Mouse (Mus musculus): ENCODE measurements around the gene Sema3c. TPM values are rescaled to one million over a fixed set of nuclear protein-coding genes. Genes with fewer than 3 reads are reported as not detected.

The Sema3c gene
- polyA plus RNA-seq, 1 experiment from 2014 or later = 12.2 TPM

DNA sequence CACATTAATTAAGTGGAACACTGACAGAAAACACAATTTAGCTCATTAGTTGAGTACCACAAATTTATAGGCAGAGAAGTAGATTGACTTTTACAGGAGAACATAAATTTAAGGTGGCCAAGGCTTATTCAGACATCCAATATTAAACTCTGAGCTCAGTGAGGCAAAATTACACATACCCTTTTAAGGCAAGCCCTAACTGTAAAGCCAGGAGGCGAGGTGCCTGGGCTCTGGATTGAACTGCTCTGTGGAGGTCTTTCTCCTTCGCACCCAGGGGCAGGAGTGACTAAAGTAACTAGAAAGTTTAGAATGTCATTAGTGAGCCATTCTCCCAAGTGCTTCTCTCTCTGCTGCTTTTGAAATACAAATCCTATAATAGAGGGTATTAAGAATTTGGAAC, 46.5 kb downstream of the Sema3c start:
- DNase-seq (no peak), ATAC-seq (ENCODE audit: low FRiP score, low TSS enrichment) (no peak)
- no peak overlapping the region for H3K9ac ChIP-seq (replicated peaks; ENCODE audit: low read length)
- WGBS = 88% methylated on average over 2 of the region's 2 CpGs
- no peak overlapping the region for H3K4me2 ChIP-seq (ENCODE audit: low read length)
- no peaks in the 10 kb centered on the region for H3K27me3 ChIP-seq (ENCODE audit: control insufficient read depth, insufficient read depth, low read length)
- no peaks in the 10 kb centered on the region for H3K9me3 ChIP-seq (ENCODE audit: control insufficient read depth, low read length)
- H3K36me3 ChIP-seq (ENCODE audit: control insufficient read depth, insufficient read depth, low read length) = no peaks in the 10 kb centered on the region
- H3K27ac ChIP-seq (replicated peaks; ENCODE audit: low read depth, low read length) = no peak overlapping the region
- H3K4me1 ChIP-seq (ENCODE audit: control insufficient read depth, insufficient read depth, low read length) = no peaks in the 10 kb centered on the region
- H3K4me3 ChIP-seq (replicated peaks; ENCODE audit: low read depth, low read length) = no peak overlapping the region

DNA sequence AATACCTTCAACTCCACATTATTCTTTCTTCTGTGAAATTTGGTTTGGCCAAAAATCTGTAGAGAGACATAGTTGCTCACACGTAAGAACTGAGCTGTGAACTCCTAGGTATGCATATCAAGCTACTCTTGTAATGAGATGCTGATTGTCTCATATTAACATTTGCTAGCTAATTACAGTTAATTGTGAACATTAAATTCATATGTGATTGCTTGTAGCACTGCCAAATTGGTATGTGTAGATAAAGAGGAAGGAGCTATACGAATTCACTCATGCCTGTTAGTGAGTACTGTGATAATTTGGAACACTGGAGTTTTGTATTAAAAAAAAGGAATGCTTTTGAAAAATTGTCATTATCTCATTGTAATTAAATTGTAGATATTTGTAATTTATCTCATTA, 48.5 kb downstream of the Sema3c start:
- H3K4me1 ChIP-seq (ENCODE audit: control insufficient read depth, insufficient read depth, low read length) = no peaks in the 10 kb centered on the region
- DNase-seq (no peak), ATAC-seq (ENCODE audit: low FRiP score, low TSS enrichment) (no peak)

DNA sequence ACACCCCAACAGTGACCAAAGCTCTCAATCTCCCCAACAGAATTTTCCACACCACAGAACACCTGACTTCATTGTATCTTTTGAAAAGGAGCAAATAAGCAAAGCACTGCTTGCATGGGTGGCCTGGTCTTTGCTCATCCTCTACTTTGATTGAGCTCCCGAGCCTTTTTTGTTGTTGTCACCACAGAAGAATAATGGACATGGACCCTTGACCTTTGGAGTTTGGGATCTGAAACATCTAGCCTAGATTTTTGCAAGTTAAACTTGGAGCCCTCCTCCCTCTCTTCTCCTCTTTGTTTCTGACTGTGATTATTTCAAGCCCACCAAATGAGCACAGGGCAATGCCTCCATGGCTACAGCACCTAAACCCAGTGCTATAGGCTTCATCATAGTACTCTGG, 54.5 kb downstream of the Sema3c start:
- Histone ChIP-seq H3K9me3 (ENCODE audit: control insufficient read depth, low read length) (no peaks in the 10 kb centered on the region), H3K36me3 (ENCODE audit: control insufficient read depth, insufficient read depth, low read length) (no peaks in the 10 kb centered on the region), H3K4me3 (replicated peaks; ENCODE audit: low read depth, low read length) (no peak overlapping the region), H3K9ac (replicated peaks; ENCODE audit: low read length) (no peak overlapping the region), H3K27ac (replicated peaks; ENCODE audit: low read depth, low read length) (no peak overlapping the region), H3K4me2 (ENCODE audit: low read length) (no peak overlapping the region), H3K4me1 (ENCODE audit: control insufficient read depth, insufficient read depth, low read length) (no peaks in the 10 kb centered on the region), H3K27me3 (ENCODE audit: control insufficient read depth, insufficient read depth, low read length) (no peaks in the 10 kb centered on the region)
- no peak for ATAC-seq (ENCODE audit: low FRiP score, low TSS enrichment)
- 8% methylated on average over 1 of the region's 1 CpGs for WGBS
- DNase-seq = no peak

More for the DNA sequence above, 48.5 kb downstream of the Sema3c start:
- H3K36me3 ChIP-seq (ENCODE audit: control insufficient read depth, insufficient read depth, low read length) = no peaks in the 10 kb centered on the region
- WGBS = 88% methylated on average over 2 of the region's 2 CpGs
- H3K4me2 ChIP-seq (ENCODE audit: low read length) = no peak overlapping the region
- no peaks in the 10 kb centered on the region for H3K9me3 ChIP-seq (ENCODE audit: control insufficient read depth, low read length)
- H3K4me3 ChIP-seq (replicated peaks; ENCODE audit: low read depth, low read length) = no peak overlapping the region
- H3K27ac ChIP-seq (replicated peaks; ENCODE audit: low read depth, low read length) = no peak overlapping the region
- H3K9ac ChIP-seq (replicated peaks; ENCODE audit: low read length) = no peak overlapping the region
- no peaks in the 10 kb centered on the region for H3K27me3 ChIP-seq (ENCODE audit: control insufficient read depth, insufficient read depth, low read length)

DNA sequence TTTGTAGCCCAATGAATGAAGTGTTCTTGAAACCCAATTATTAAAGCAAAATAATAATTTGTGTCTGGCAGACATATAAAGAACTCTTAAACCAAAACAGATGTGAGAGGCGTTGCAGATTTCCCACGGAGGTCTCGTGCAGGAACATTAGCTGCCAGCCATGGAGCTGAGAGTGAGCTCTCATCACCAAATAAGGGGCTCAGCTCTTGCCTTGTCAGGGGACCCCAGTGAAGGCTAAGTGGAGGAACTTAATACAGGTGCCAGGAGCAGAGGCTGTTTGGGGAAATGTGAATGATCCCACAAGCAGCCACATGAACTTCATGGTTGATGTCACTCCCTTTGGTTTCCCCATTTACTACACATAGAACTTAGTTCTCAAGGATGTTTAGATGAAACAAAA, 55.5 kb downstream of the Sema3c start:
- H3K4me1 ChIP-seq (ENCODE audit: control insufficient read depth, insufficient read depth, low read length) = no peaks in the 10 kb centered on the region
- H3K27me3 ChIP-seq (ENCODE audit: control insufficient read depth, insufficient read depth, low read length) = no peaks in the 10 kb centered on the region
- DNase-seq = no peak
- no peaks in the 10 kb centered on the region for H3K9me3 ChIP-seq (ENCODE audit: control insufficient read depth, low read length)
- H3K27ac ChIP-seq (replicated peaks; ENCODE audit: low read depth, low read length) = no peak overlapping the region
- H3K4me2 ChIP-seq (ENCODE audit: low read length) = no peak overlapping the region
- H3K4me3 ChIP-seq (replicated peaks; ENCODE audit: low read depth, low read length) = no peak overlapping the region
- ATAC-seq (ENCODE audit: low FRiP score, low TSS enrichment) = no peak
- H3K36me3 ChIP-seq (ENCODE audit: control insufficient read depth, insufficient read depth, low read length) = no peaks in the 10 kb centered on the region
- WGBS = 79% methylated on average over 3 of the region's 3 CpGs
- no peak overlapping the region for H3K9ac ChIP-seq (replicated peaks; ENCODE audit: low read length)

DNA sequence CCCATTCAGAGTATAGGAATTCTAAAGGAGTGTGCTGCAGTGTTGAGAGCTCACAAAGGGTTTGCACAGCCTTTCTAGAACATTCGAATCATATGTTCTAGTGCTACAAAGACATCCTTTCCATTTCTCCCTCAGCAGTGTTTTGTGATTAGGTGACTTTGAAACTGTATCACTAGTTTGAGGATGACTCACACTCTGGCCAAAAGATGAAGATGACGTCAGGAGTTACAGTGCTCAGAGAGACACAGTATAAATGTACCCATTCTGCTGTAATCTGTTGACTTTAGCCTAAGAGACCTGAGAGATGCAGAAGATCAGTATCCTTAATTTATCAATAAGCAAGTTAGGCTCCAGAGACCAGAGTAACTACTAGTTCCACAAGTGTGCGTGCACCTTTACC, 65.4 kb downstream of the Sema3c start:
- no peak overlapping the region for H3K9ac ChIP-seq (replicated peaks; ENCODE audit: low read length)
- 96% methylated on average over 3 of the region's 3 CpGs for WGBS
- H3K4me2 ChIP-seq (ENCODE audit: low read length) = no peak overlapping the region
- no peaks in the 10 kb centered on the region for H3K27me3 ChIP-seq (ENCODE audit: control insufficient read depth, insufficient read depth, low read length)
- no peak for DNase-seq
- H3K9me3 ChIP-seq (ENCODE audit: control insufficient read depth, low read length) = no peaks in the 10 kb centered on the region
- no peak overlapping the region for H3K27ac ChIP-seq (replicated peaks; ENCODE audit: low read depth, low read length)
- H3K4me3 ChIP-seq (replicated peaks; ENCODE audit: low read depth, low read length) = no peak overlapping the region
- H3K4me1 ChIP-seq (ENCODE audit: control insufficient read depth, insufficient read depth, low read length) = no peaks in the 10 kb centered on the region
- ATAC-seq (ENCODE audit: low FRiP score, low TSS enrichment) = no peak
- no peaks in the 10 kb centered on the region for H3K36me3 ChIP-seq (ENCODE audit: control insufficient read depth, insufficient read depth, low read length)

DNA sequence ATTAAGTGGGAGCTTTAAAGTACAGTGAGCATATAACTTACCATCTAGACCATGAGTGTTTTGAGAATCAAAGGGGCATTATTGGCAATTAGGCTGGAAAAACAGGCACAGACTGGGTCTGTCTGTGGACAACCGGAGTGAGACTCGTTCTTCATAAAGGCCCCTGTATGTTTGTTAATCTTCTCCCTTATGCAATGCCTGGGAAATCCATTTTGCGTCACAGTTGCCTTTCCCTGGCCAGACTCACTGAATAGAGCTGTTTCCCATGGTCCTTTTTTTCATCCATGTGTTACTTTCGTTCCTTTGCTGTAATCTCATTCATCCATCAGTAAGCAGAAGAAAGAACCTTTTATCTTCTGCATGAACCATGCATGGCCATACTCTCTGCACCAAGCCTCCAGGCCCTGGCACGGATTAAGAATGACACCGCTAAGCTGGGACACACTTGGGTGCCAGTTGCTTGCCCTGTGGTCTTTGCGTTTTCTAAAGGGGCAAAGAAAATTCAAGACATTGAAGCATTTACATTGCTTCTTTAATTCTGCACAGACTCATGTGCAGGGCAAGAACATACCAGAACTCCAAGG, 73.7 kb downstream of the Sema3c start:
- no peaks in the 10 kb centered on the region for H3K36me3 ChIP-seq (ENCODE audit: control insufficient read depth, insufficient read depth, low read length)
- H3K4me3 ChIP-seq (replicated peaks; ENCODE audit: low read depth, low read length) = no peak overlapping the region
- no peaks in the 10 kb centered on the region for H3K27me3 ChIP-seq (ENCODE audit: control insufficient read depth, insufficient read depth, low read length)
- H3K27ac ChIP-seq (replicated peaks; ENCODE audit: low read depth, low read length) = no peak overlapping the region
- no peaks in the 10 kb centered on the region for H3K9me3 ChIP-seq (ENCODE audit: control insufficient read depth, low read length)
- no peak for ATAC-seq (ENCODE audit: low FRiP score, low TSS enrichment)
- no peak for DNase-seq
- no peaks in the 10 kb centered on the region for H3K4me1 ChIP-seq (ENCODE audit: control insufficient read depth, insufficient read depth, low read length)
- H3K4me2 ChIP-seq (ENCODE audit: low read length) = no peak overlapping the region
- H3K9ac ChIP-seq (replicated peaks; ENCODE audit: low read length) = no peak overlapping the region
- 39% methylated on average over 7 of the region's 7 CpGs for whole genome bisulfite sequencing

DNA sequence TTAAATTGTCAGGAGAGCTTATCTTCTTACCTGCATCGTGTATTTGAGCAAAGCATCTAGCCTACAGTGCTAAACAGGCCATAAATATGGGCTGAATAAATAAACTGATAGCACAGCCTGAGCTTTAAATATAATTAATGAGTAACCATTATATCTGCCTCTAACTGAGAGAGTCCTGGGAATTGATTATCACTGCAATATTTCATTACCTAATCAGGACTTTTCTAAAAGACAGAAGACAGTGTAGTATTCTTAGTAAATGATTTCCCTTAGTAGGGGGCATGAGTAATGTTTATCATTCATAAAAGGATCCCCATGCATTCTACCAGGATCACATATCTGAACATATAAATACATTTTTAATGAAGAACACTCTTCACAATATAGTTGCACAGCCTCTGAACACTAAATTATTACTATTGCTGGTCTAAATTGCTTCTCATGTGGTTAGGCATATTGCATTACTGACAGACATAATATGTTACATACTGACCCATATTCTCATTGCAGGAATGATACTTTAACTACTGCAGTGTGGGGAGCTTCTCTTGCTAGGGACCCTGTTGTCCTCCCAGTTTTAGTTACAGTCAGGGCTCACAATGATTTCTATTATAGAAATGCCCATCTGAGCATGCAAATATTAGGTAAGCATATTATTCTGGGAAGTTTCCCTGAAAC, 74.9 kb downstream of the Sema3c start:
- Histone ChIP-seq H3K9ac (replicated peaks; ENCODE audit: low read length) (no peak overlapping the region), H3K4me3 (replicated peaks; ENCODE audit: low read depth, low read length) (no peak overlapping the region), H3K4me1 (ENCODE audit: control insufficient read depth, insufficient read depth, low read length) (no peaks in the 10 kb centered on the region), H3K36me3 (ENCODE audit: control insufficient read depth, insufficient read depth, low read length) (no peaks in the 10 kb centered on the region), H3K4me2 (ENCODE audit: low read length) (no peak overlapping the region), H3K27me3 (ENCODE audit: control insufficient read depth, insufficient read depth, low read length) (no peaks in the 10 kb centered on the region), H3K9me3 (ENCODE audit: control insufficient read depth, low read length) (no peaks in the 10 kb centered on the region), H3K27ac (replicated peaks; ENCODE audit: low read depth, low read length) (no peak overlapping the region)
- DNase-seq = no peak
- 24% methylated on average over 1 of the region's 1 CpGs for WGBS
- no peak for ATAC-seq (ENCODE audit: low FRiP score, low TSS enrichment)

DNA sequence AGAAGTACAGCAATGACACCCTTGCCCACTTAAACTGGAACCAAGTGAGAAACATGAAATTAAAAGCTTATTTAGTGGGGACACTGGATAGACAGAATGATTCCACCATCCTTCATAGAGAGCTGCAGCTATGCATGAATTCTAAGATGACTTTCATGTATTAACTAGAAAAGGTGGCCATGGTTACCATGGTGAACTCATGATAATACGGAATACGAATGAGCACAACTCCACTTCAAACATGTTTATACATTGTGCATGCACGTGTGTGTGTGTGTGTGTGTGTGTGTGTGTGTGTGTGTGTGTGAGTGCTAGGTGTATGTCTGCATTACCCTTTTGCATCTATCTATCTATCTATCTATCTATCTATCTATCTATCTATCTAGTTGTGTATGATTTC, 87.1 kb downstream of the Sema3c start:
- WGBS = 73% methylated on average over 3 of the region's 3 CpGs
- no peak overlapping the region for H3K4me2 ChIP-seq (ENCODE audit: low read length)
- H3K27ac ChIP-seq (replicated peaks; ENCODE audit: low read depth, low read length) = no peak overlapping the region
- H3K27me3 ChIP-seq (ENCODE audit: control insufficient read depth, insufficient read depth, low read length) = no peaks in the 10 kb centered on the region
- no peaks in the 10 kb centered on the region for H3K9me3 ChIP-seq (ENCODE audit: control insufficient read depth, low read length)
- H3K4me1 ChIP-seq (ENCODE audit: control insufficient read depth, insufficient read depth, low read length) = no peaks in the 10 kb centered on the region
- no peak for DNase-seq
- ATAC-seq (ENCODE audit: low FRiP score, low TSS enrichment) = no peak
- no peaks in the 10 kb centered on the region for H3K36me3 ChIP-seq (ENCODE audit: control insufficient read depth, insufficient read depth, low read length)
- H3K4me3 ChIP-seq (replicated peaks; ENCODE audit: low read depth, low read length) = no peak overlapping the region
- H3K9ac ChIP-seq (replicated peaks; ENCODE audit: low read length) = no peak overlapping the region

DNA sequence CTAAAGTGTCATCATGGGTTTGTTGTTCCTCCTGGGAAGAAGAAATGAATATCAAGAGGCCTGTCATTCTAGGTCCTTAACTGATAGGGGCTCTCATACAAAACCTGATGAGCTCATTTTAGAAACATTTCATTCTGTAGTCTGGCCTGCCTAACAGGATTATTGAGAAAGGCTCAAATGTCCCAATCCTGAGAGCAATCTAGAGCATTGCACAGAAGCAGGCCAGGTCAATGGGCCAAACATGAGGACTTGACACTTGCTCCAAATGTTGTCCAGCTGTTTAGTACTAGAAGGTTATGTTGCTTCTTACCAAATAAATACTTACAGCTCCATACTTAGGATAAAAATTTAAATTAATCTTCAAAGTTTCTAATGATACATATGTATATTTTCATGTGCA, 97.3 kb downstream of the Sema3c start:
- Histone ChIP-seq H3K4me3 (replicated peaks; ENCODE audit: low read depth, low read length) (no peak overlapping the region), H3K27ac (replicated peaks; ENCODE audit: low read depth, low read length) (no peak overlapping the region), H3K27me3 (ENCODE audit: control insufficient read depth, insufficient read depth, low read length) (no peaks in the 10 kb centered on the region), H3K9ac (replicated peaks; ENCODE audit: low read length) (no peak overlapping the region), H3K4me2 (ENCODE audit: low read length) (no peak overlapping the region), H3K36me3 (ENCODE audit: control insufficient read depth, insufficient read depth, low read length) (no peaks in the 10 kb centered on the region), H3K9me3 (ENCODE audit: control insufficient read depth, low read length) (no peaks in the 10 kb centered on the region), H3K4me1 (ENCODE audit: control insufficient read depth, insufficient read depth, low read length) (no peaks in the 10 kb centered on the region)
- no peak for ATAC-seq (ENCODE audit: low FRiP score, low TSS enrichment)
- no peak for DNase-seq
